Mouse (Mus musculus) embryo, embryonic 11 days (tissue): ENCODE results near the gene Srsy.
"Not testable (repeated sequence)": the region's sequence is repeated elsewhere in the genome, so short reads cannot be mapped to it uniquely, and the experiment has no call there.

ENCODE experiments used
- DNase-seq: peaks from one replicate; pipeline ENCODE4 v3.0.0-alpha.2; 2015

Srsy gene

GRCm38 (mm10) chrY:17937230-17937629 is at the start of gene Srsy:
Gene Srsy (minus strand): TSS chrY:17937330.
- DNase-seq: not testable (repeated sequence)
